Mouse (Mus musculus): ENCODE data around the gene Myh7.
A peak's percentile ranks its signal among the peaks of the same experiment; 100 is the strongest.

Myh7 gene

GRCm38 (mm10) chr14:54941024-54941978 lies 53.1 kb downstream of the Myh7 start:
- no peak for DNase-seq

DNA sequence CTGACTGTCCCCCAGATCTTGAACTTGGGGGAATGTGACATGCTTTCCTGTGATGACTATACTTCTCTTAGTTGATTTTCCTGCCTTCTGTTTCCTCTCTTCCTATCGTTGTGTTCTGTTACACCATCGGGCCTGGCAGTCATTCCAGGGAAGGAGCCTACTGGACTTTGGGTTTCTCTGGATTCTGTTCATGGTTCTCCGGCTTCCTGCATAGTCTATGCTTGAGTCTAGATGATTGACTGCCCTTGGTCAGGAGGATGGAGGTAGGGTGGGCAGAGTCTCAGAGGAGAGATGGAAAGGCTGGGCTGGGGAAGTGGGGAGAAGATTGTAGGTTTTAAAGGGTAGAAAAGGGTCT lies 54.3 kb downstream of the Myh7 start:
- no peak for DNase-seq

DNA sequence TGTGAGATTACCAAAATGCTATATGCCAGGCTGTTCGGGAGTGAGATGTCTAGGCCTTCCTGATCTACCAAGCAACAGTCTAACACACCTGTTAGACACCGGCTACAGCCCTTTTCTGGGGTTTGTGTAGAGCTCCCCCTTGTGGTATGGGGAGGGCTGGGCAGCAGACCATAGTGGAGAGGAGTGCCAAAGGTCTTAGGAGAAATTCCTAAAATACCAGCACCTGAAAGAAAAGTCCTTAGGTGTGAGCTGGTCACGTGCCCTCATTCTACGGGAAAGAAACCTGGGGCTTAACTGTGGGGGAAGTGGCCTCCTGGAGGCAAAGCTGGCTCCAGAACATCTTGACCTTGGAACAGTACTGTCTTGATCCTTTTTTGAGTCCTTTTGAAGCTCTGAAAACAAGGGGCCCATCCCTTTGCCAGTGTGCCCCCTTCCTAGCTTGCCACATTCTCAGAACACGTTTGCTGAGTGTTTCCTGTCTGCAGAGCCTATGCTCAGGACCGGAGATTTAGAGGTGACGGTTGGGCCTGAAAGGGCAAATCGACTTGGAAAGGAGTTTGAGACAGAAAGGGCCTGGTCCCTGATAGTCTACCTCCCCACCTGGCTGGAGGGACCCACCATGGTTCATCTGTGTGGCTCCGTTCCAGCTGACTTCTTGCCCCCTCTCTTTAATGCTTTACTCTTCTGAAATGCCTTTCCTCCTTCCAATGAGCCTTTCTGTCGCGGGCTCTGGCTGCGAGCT lies 54.8 kb downstream of the Myh7 start:
- peak; percentile 72 for DNase-seq

GRCm38 (mm10) chr14:54938431-54939219 lies 55.8 kb downstream of the Myh7 start:
- no peak for DNase-seq

DNA sequence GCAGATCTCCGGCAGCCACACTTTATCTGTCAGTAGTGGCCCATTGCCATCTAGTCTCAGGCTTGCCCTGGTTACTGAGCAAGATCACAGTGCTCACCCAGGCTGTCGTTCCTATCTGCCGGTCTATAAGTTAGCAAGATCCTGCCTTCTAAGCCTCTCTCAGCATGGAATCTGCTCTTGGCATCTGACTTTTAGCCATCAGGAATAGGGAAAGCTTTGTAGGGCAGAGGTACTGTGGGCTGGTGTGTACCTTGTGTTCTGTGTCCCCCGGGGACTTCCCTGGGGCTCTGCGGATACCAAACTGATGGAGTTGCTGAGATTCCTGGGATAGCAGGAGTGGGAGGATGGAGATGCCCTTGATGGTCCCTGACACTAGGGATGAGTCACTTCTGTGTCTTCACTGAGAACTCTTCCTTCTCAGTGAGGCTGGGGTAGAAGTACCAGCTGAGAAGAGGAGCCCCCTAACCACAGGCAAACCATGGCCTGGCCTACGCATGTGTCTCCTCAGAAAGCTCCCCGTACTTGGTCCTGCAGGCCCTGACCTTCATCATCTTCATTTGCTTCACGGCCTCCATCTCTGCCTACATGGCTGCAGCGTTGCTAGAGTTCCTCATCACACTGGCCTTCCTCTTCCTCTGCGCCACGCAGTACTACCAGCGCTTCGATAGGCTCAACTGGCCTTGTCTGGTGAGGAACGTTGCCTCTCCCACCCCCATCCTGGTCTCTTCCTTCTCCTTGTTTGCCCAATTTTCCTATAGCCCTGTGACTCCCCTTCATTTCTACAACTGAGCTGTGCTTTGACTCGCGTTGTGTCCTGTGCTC lies 56.9 kb downstream of the Myh7 start:
- no peak for DNase-seq

DNA sequence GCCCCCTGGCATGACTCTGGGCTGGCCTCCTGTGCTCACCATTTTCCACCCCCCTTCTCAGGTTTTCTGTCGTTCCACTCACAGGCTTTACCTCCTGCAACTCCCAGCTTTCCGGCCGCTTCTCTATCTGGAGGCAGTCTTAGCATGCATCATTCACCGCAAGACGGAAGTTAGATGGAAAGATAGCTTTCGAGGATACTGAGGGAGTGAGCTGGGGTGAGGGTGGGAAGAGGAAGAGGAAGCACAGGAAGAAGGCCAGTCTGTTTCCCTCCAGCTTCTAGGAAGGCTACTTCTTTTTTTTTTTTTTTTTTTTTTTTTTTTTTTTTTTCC lies 57.6 kb downstream of the Myh7 start:
- no peak for DNase-seq

GRCm38 (mm10) chr14:54935904-54936830 lies 58.3 kb downstream of the Myh7 start, which contains the start of gene Cmtm5:
TSS of gene Cmtm5 (plus strand) at chr14:54936261.
- DNase-seq, result peak; percentile 63

DNA sequence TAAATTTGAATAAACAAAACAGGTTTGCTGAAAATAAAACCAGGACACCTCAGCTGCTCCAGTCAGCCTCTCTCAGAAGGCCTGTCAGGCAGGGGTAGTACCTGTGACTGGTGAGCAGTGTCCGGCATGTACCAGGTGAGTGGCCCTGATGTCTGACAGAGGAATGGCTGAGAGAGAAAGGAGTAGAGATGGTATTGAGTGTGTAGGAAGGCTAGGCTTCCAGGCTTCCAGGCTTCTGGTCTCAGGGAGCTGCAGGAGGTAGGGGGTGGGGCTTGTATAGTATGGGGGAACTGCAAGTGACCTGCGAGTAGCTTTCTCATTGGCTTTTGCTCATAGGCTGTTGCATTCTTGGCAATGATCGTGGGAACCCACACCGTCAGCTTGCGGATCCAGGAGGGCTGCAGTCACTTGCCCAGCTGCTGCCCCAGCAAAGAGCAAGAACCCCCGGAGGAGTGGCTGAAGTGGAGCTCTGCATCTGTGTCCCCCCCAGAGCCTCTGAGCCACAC lies 61.7 kb downstream of the Myh7 start, which contains the start of gene Il25:
Il25 (plus strand) TSS at position 51 of the 506 bp plus-strand sequence.
- peak; percentile 80 for DNase-seq

DNA sequence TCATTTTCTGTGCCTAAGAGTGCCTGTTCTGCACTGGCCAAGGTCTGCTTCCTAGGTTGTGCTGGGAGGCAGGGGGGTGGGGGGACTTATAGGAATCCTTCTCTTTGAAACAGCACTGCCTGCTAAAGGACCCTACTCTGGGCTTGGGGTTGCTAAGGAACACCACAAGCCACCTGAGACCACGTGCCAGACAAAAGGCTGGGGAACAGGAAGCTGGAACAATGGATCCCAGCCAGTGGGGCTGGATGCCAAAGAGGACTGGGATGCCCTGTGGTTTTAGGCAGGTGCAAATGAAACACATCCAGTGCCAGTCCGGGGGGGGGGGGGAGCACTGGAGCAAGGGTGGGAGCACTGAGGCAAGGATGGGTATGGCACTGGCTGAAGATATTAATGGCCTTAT lies 64.0 kb downstream of the Myh7 start:
- peak; percentile 31 for DNase-seq

DNA sequence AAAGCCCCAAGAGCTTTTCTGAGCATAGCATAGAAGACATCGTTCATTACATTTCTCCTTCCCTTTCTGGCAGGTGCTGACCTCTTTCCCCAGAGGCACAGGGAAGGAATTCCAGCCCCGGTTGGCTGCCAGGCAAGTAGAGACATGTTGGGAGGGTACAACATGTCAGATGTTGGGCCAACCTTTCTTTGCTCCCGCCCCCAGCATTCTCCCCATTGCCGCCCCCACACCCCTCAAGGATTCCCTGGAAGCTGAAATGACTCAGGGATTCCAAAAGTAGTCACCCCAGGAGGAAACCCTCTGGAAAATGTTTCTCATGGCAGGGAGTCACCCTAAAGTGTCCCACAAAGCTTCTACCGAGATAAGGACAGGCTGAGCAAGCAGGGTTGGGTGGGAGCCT lies 64.6 kb downstream of the Myh7 start:
- no peak for DNase-seq

- DNase-seq, result no peak
These were observed 67.1 kb downstream of the Myh7 start for GRCm38 (mm10) chr14:54927296-54927695.

- peak; percentile 90 for DNase-seq
These were observed 67.8 kb downstream of the Myh7 start for GRCm38 (mm10) chr14:54926401-54927158.

DNA sequence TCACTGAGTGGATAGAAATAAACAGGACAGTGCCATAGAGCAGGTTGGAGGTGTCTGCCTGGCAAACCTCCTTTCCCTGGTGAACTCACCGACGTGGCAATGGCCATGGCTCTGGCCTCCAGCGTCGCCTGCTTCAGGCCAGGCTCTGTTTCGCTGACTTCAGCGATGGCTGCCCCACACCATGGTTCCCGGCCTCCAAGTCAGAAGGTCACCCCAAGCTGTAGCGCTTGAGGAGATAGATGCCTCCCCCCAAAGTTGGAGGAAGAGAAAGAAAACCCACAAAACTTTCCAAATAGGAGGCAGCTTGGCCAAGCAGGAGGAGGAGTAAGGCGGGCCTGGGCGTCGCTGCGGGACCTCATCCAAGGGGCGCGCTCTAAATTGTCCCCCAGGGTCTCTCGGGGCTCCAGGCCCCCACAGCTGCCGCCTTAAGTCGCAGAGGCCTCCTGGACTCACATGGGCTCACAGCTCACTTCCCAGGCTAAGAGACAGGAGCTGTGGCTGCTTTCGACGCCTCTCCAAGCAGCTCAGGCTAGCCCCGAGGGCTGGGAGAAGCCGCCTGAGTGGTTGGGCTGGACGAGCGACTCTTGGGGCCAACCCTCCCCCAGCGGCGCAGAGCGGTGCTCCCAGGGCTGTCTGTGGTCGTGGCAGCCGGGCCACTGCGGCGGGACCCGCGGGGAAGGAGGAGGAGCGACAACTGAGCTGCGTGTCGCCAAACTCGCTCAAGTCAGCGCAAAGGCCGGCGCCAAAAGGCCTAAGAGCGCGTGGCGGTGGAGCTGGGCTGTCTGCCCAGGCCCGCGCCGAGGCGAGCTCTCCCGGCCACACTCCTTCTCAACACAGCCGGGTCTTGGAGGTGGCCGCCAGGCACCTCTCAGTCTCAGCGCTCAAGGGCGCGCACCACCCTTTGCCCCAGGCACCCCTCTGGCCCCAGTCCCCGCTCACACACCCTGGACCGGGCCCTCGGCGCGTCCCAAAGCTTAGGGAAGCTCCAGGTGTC lies 68.8 kb downstream of the Myh7 start, which contains the start of gene Efs:
Efs (minus strand) TSS at position 778 of the 994 bp plus-strand sequence.
- DNase-seq, result peak; percentile 78

GRCm38 (mm10) chr14:54924641-54925348 lies 69.6 kb downstream of the Myh7 start:
- peak; percentile 78 for DNase-seq
